Mouse (Mus musculus) intestine, postnatal 0 days (tissue): ENCODE results near the gene Olfr741. TPM values are rescaled to one million over a fixed set of nuclear protein-coding genes. Genes with fewer than 3 reads are reported as not detected.

ENCODE experiments used
- ATAC-seq: fragments of 200-750 bp; cut with Nextera tagmentation; 2 replicates; pipeline ENCODE4 v1.8.0; 2017; ENCODE audit warnings: mild to moderate bottlenecking, moderate TSS enrichment, moderate library complexity
- H3K27ac ChIP-seq: fragments of 300-500 bp; sonication (generic); 2 replicates; pipeline ENCODE4 v1.5.1; 2014; ENCODE audit warnings: mild to moderate bottlenecking, low read depth, low read length, moderate library complexity
- H3K27me3 ChIP-seq: fragments of 300-500 bp; sonication (generic); replicated peaks from 2 replicates; pipeline ENCODE4 v1.6.1; 2014; ENCODE audit warnings: low read length, mixed read lengths; ENCODE audit not compliant: control insufficient read depth, insufficient read depth
- H3K36me3 ChIP-seq: fragments of 300-500 bp; sonication (generic); 2 replicates; pipeline ENCODE4 v1.6.1; 2014; ENCODE audit warnings: mild to moderate bottlenecking, moderate library complexity; ENCODE audit not compliant: control insufficient read depth, insufficient read depth
- H3K4me1 ChIP-seq: fragments of 300-500 bp; sonication (generic); replicated peaks from 2 replicates; pipeline ENCODE4 v1.6.1; 2014; ENCODE audit warnings: antibody characterized with exemption, low read length, mixed read lengths; ENCODE audit not compliant: control insufficient read depth, insufficient read depth
- H3K4me2 ChIP-seq: fragments of 300-500 bp; sonication (generic); replicated peaks from 2 replicates; pipeline ENCODE4 v1.6.1; 2014; ENCODE audit warnings: low read depth, mild to moderate bottlenecking, moderate library complexity
- H3K4me3 ChIP-seq: fragments of 300-500 bp; sonication (generic); 2 replicates; pipeline ENCODE4 v1.5.1; 2014; ENCODE audit warnings: low read depth, low read length
- H3K9ac ChIP-seq: fragments of 300-500 bp; sonication (generic); 2 replicates; pipeline ENCODE4 v1.6.1; 2014; ENCODE audit warnings: mild to moderate bottlenecking, low read depth, low read length
- H3K9me3 ChIP-seq: fragments of 300-500 bp; sonication (generic); 2 replicates; pipeline ENCODE4 v1.6.1; 2016; ENCODE audit warnings: mixed run types; ENCODE audit not compliant: control insufficient read depth
- CTCF ChIP-seq: sonication (generic); IDR thresholded peaks from 2 replicates; pipeline ENCODE4 v1.5.1; 2016; ENCODE audit warnings: low read depth, mild to moderate bottlenecking, control low read depth, antibody characterized with exemption, moderate library complexity
- WGBS: fragments of 180-500 bp; shearing (Covaris S2); extraction: QIAGEN DNeasy Blood & Tissue Kit; methylation state at CpG from one replicate; pipeline ENCODE4 v1.1.7; 2014; 5-methylcytosine and 5-hydroxymethylcytosine counted together
- polyA plus RNA-seq: library from polyadenylated mRNA; unstranded; fragments of >200 nt; fragmentation: Nextera tagmentation; extraction: Ambion mirVana; gene quantifications from 2 replicates; pipeline ENCODE4 v1.2.1, GENCODE M21; 2015

Olfr741 gene
- polyA plus RNA-seq, result not detected in 2 replicates

DNA sequence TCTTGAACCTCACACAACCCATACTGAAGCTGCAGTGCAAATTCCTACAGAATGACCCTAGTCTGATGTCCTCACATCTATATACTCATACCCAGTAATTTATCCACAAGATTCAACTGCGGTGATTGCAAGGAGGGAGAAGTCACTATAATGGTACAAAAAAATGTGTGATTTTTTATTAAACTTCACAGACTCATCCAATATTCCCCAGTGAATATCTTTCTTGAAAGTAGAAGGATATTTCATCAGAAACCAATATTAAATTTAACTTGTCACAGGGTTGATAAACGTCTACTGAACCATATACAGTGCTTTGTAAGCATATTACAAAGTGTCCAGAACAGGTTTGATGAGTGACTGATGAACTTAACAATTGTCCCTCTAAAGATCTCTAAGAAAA is at the start of gene Olfr741:
Gene Olfr741 (plus strand): TSS at position 301 of the 400 bp plus-strand sequence.
- Histone ChIP-seq H3K9ac (no peak within 1 kb of the TSS), H3K36me3 (no peaks in the 10 kb centered on the region), H3K4me3 (no peak within 1 kb of the TSS), H3K27me3 (no peaks in the 10 kb centered on the region), H3K9me3 (no peaks in the 10 kb centered on the region), H3K4me2 (no peak within 1 kb of the TSS), H3K4me1 (no peaks in the 10 kb centered on the region), H3K27ac (no peak within 1 kb of the TSS)
- ATAC-seq, result no peak
- WGBS, result 69% methylated on average over 2 of the region's 2 CpGs
- no peak for TF ChIP-seq CTCF

DNA sequence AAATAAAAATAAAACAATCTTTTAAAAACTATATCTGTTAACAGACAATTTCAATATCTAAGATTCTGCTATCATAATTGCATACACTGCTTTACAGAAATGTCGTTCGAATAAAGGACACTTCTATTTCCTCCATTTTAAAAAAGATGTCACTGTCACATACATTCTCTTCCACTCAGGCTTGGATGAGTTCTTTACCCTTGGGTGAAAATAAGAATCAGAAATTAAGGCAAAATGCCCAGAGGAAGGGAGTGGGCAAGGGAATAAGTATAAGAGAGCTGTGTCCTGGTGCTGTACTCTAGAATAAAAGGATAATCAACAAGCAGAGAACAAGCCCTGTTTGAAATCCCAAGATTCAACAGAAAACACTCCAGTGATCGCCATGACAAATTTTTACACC is 27.3 kb upstream of the Olfr741 start, which contains the start of gene Olfr740:
Gene Olfr740 (plus strand): TSS at position 301 of the 400 bp plus-strand sequence.
- no peaks in the 10 kb centered on the region for H3K27me3 ChIP-seq
- H3K4me1 ChIP-seq, result no peaks in the 10 kb centered on the region
- no peak within 1 kb of the TSS for H3K4me2 ChIP-seq
- no peak within 1 kb of the TSS for H3K4me3 ChIP-seq
- 81% methylated on average over 3 of the region's 3 CpGs for WGBS
- ATAC-seq, result no peak
- no peak within 1 kb of the TSS for H3K27ac ChIP-seq
- H3K36me3 ChIP-seq, result no peaks in the 10 kb centered on the region
- H3K9me3 ChIP-seq, result no peaks in the 10 kb centered on the region
- H3K9ac ChIP-seq, result no peak within 1 kb of the TSS
- TF ChIP-seq CTCF, result no peak

DNA sequence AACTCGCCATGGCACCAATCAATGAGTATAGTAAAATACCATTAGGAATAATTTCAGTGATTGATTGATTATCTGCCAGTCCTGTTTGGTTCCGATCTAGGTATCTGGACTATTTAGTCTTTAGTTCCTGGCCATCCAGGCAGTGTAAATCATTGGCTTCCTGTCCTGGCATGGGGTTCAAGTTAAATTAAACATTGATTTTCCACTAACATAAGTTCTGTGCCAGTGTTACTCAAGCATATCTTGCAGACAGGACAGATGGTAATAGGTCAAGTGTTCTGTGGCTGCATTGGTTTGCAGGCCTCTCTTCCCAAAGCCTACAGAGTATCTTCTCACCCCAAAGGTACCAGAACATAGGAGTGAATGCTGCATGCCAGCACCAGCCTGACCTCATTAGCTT is 5.9 kb downstream of the Olfr741 start:
- ATAC-seq, result no peak

DNA sequence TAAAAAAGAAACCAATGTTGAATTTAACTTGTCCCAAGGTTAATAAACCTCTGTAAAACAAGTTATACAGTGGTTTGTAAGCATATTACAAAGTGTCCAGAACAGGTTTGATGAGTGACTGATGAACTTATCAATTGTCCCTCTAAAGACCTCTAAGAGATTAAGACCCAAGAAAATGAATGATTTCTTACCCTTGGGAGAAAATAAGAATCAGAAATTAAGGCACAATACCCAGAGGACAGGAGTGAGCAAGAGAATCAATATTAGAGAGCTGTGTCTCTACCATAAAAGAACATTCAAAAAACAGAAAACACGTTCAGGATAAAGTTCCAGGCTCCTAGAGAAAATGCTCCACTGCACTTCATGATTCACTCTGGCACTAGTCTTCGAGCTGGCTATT is 30.8 kb downstream of the Olfr741 start, which contains the start of gene Olfr742:
Gene Olfr742 (plus strand): TSS at position 301 of the 400 bp plus-strand sequence.
- no peak within 1 kb of the TSS for H3K4me3 ChIP-seq
- H3K9ac ChIP-seq, result no peak within 1 kb of the TSS
- ATAC-seq, result no peak
- TF ChIP-seq CTCF, result no peak
- no peaks in the 10 kb centered on the region for H3K9me3 ChIP-seq
- H3K4me2 ChIP-seq, result no peak within 1 kb of the TSS
- WGBS, result 45% methylated on average over 2 of the region's 2 CpGs
- no peaks in the 10 kb centered on the region for H3K27me3 ChIP-seq
- H3K27ac ChIP-seq, result no peak within 1 kb of the TSS
- H3K4me1 ChIP-seq, result no peaks in the 10 kb centered on the region
- H3K36me3 ChIP-seq, result no peaks in the 10 kb centered on the region

More for the DNA sequence above, 5.9 kb downstream of the Olfr741 start:
- Histone ChIP-seq H3K4me3 (no peak overlapping the region), H3K36me3 (no peaks in the 10 kb centered on the region), H3K4me1 (no peaks in the 10 kb centered on the region), H3K27ac (no peak overlapping the region), H3K27me3 (no peaks in the 10 kb centered on the region), H3K9ac (no peak overlapping the region), H3K4me2 (no peak overlapping the region), H3K9me3 (no peaks in the 10 kb centered on the region)
- 73% methylated on average over 2 of the region's 2 CpGs for WGBS
- TF ChIP-seq CTCF, result no peak

DNA sequence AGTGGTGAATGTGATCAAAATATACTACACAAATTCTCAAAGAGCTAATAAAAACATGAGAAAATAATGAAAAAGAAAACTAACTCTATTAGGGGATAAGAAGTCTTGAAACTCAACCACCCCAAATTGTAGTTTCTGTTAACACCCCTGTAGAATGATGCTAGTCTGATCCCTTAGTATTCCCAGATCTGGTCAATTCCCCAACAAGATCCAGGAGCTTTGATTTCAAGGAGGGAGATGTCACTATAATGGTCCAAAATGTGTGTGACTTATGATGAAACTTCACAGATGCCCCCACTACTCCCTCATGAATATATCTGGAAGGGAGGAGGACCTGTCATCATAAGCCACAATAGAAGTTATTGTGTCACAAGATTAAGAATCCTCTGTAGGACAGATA is 49.0 kb downstream of the Olfr741 start, which contains the start of gene Olfr743:
Gene Olfr743 (plus strand): TSS at position 301 of the 400 bp plus-strand sequence.
- no peak within 1 kb of the TSS for H3K9ac ChIP-seq
- no peak for ATAC-seq
- no peak for TF ChIP-seq CTCF
- H3K4me2 ChIP-seq, result no peak within 1 kb of the TSS
- no peak within 1 kb of the TSS for H3K27ac ChIP-seq
- H3K27me3 ChIP-seq, result no peaks in the 10 kb centered on the region
- H3K36me3 ChIP-seq, result no peaks in the 10 kb centered on the region
- no peaks in the 10 kb centered on the region for H3K9me3 ChIP-seq
- H3K4me1 ChIP-seq, result no peaks in the 10 kb centered on the region
- no peak within 1 kb of the TSS for H3K4me3 ChIP-seq

Other genes starting within 250 kb of the Olfr741 start
- gene Olfr731, start 230.9 kb upstream of the Olfr741 start, polyA plus RNA-seq, result not detected in 2 replicates
- gene Olfr732, start 188.5 kb upstream of the Olfr741 start, polyA plus RNA-seq, result not detected in 2 replicates
- not detected in 2 replicates for gene Olfr733, start 171.2 kb upstream of the Olfr741 start, polyA plus RNA-seq
- gene Olfr734, start 146.0 kb upstream of the Olfr741 start, polyA plus RNA-seq, result not detected in 2 replicates
- gene Olfr735, start 123.9 kb upstream of the Olfr741 start, polyA plus RNA-seq, result not detected in 2 replicates
- gene Tlr11, start 114.8 kb upstream of the Olfr741 start, polyA plus RNA-seq, result 0.07 and 0.08 TPM in 2 replicates
- gene Olfr736, start 91.6 kb upstream of the Olfr741 start, polyA plus RNA-seq, result not detected in 2 replicates
- gene Olfr738, start 65.2 kb upstream of the Olfr741 start, polyA plus RNA-seq, result not detected in 2 replicates
- not detected in 2 replicates for gene Olfr739, start 54.1 kb upstream of the Olfr741 start, polyA plus RNA-seq
- gene Olfr740, start 27.2 kb upstream of the Olfr741 start, polyA plus RNA-seq, result not detected in 2 replicates
- not detected in 2 replicates for gene Olfr742, start 30.9 kb downstream of the Olfr741 start, polyA plus RNA-seq
- not detected in 2 replicates for gene Olfr743, start 49.1 kb downstream of the Olfr741 start, polyA plus RNA-seq
- not detected in 2 replicates for gene Olfr744, start 142.1 kb downstream of the Olfr741 start, polyA plus RNA-seq
- not detected in 2 replicates for gene Olfr745, start 166.7 kb downstream of the Olfr741 start, polyA plus RNA-seq
- not detected in 2 replicates for gene Olfr746, start 174.3 kb downstream of the Olfr741 start, polyA plus RNA-seq
- gene Olfr747, start 220.5 kb downstream of the Olfr741 start, polyA plus RNA-seq, result not detected in 2 replicates
- not detected in 2 replicates for gene Olfr748, start 234.6 kb downstream of the Olfr741 start, polyA plus RNA-seq